8 mouse cellular contexts compared by ENCODE assay signal in the genomic region with DNA sequence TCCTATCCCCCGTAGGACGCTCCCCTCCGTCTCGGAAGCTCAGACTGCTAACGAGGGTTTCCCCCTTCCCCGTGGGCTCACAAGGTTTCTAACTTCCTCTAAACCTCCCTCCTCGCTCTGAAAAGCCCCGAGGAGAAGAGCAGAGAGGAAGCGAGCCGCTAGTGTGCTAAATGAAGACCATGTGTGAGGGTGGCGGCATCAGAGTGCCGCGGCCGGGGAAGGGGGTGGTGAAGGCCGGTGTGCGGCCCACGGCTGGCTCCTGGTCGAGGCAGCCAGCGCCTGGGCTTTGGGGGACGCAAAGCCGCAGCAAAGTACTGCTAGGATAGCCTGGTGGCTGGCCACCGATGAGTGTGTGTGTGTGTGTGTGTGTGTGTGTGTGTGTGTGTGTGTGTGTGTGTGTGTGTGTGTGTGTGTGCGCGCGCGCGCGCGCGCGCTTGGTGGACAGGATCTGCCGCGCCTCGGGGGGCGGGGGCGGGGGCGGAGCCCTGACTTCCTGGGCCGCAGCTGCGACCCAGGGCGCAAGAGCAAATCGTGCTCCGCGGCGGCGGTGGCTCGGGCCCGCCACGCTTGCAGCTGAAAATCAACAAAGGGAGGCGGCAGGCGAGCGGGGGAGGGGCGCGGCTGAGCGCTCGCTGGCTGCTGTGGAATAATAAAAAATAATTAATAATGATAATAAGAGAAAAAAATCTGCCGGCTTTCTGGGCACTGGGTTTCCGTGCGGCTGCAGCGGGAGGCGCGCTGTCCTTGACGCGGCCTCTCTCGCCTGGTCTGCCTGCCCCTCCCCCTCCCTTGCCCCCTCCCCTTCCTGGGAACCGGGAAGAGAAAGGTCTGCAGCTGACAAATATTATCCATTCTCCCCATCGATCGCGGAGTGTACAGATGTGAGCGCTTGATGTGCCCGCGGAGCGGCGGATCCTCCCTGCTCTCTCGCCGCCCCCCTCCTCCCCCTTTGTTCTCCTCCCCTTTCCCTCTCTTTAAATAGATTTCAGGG. TPM values are rescaled to one million over a fixed set of nuclear protein-coding genes. Genes with fewer than 3 reads are reported as not detected.
A peak's percentile ranks its signal among the peaks of the same experiment; 100 is the strongest.
DNase-seq lines count a peak whose midpoint lies in the region; ATAC-seq and TF ChIP-seq lines count a peak whose summit lies in the region.

No protein-coding gene starts in this region.

- H3K4me2 ChIP-seq in kidney, postnatal 0 days (ENCODE audit: low read length): peak overlapping the region; percentile 75

- peak overlapping the region; percentile 66; the same call in 1 of the 2 replicates for H3K27ac ChIP-seq in kidney, postnatal 0 days
- peak overlapping the region; percentile 70 for H3K27ac ChIP-seq in macrophage

- H3K27me3 ChIP-seq in erythroblast, embryonic 14.5 days (ENCODE audit: control insufficient read depth): peaks cover 100% of the 10 kb centered on the region
- no peaks in the 10 kb centered on the region for H3K27me3 ChIP-seq in kidney, postnatal 0 days (ENCODE audit: insufficient read depth, low read length)

- peak overlapping the region; percentile 47; the same call in 1 of the 2 replicates for H3K9ac ChIP-seq in kidney, postnatal 0 days (ENCODE audit: low read depth, low read length)

- TF ChIP-seq CTCF in kidney, postnatal 0 days (IDR thresholded peaks at IDR 0.05; ENCODE audit: low read depth): no peak

- H3K9me3 ChIP-seq in erythroblast, embryonic 14.5 days (ENCODE audit: control insufficient read depth, low read length): peaks cover 8% of the 10 kb centered on the region; the same call in 1 of the 2 replicates
- no peaks in the 10 kb centered on the region for H3K9me3 ChIP-seq in kidney, postnatal 0 days (replicated peaks; ENCODE audit: low read length)

- H3K36me3 ChIP-seq in erythroblast, embryonic 14.5 days (ENCODE audit: control insufficient read depth): no peaks in the 10 kb centered on the region
- H3K36me3 ChIP-seq in kidney, postnatal 0 days (ENCODE audit: insufficient read depth, low read length): no peaks in the 10 kb centered on the region
- H3K36me3 ChIP-seq in macrophage (ENCODE audit: inconsistent target): no peaks in the 10 kb centered on the region

- no peak for ATAC-seq in erythroblast, adult 5-6 weeks (replicated peaks; ENCODE audit: low FRiP score, poor library complexity, severe bottlenecking)
- no peak for ATAC-seq in kidney, postnatal 0 days (replicated peaks; ENCODE audit: low FRiP score, low read depth)

- WGBS in kidney, postnatal 0 days: 3% methylated on average over 56 of the region's 75 CpGs
- WGBS in macrophage (ENCODE audit: missing documents): 7% methylated on average over 18 of the region's 75 CpGs

- H3K4me1 ChIP-seq in erythroblast, embryonic 14.5 days (ENCODE audit: control insufficient read depth): peaks cover 8% of the 10 kb centered on the region
- peaks cover 5% of the 10 kb centered on the region; the same call in 1 of the 2 replicates for H3K4me1 ChIP-seq in kidney, postnatal 0 days (replicated peaks; ENCODE audit: insufficient read depth, low read length)

- no peaks in the 10 kb centered on the region for H3K79me2 ChIP-seq in macrophage (ENCODE audit: inconsistent target)

- peak; percentile 51 for DNase-seq in ES-CJ7 (ENCODE audit: low read depth, low spot score)
- DNase-seq in cerebellum, adult 9-11 months: peak; percentile 45
- DNase-seq in heart, adult 9 months (ENCODE audit: low spot score in 2 of 2): peak; percentile 63 to 69
- peak; percentile 72 for DNase-seq in kidney, postnatal 0 days (ENCODE audit: low spot score)
- DNase-seq in spleen, postnatal 10 days (ENCODE audit: low spot score in 2 of 2): peak; percentile 24 to 77

- peak overlapping the region; percentile 22 for H3K4me3 ChIP-seq in erythroblast, embryonic 14.5 days (replicated peaks)
- peak overlapping the region; percentile 29 for H3K4me3 ChIP-seq in kidney, postnatal 0 days (replicated peaks; ENCODE audit: low read depth, low read length)
- H3K4me3 ChIP-seq in macrophage (ENCODE audit: inconsistent target): peak overlapping the region; percentile 33; the same call in 1 of the 2 replicates

RNA-seq across cellular contexts. Expression of gene Bcor, which starts 24.7 kb away (rescaled TPM):
- polyA plus RNA-seq in erythroblast, embryonic 14.5 days (2012): 0.63 and 0.66 TPM in 2 replicates
- 11.0 and 11.9 TPM in 2 replicates for total RNA-seq in erythroblast, adult 5-6 weeks (2015; ENCODE audit: low replicate concordance)
- total RNA-seq in erythroblast, adult 5-6 weeks (2017; ENCODE audit: low replicate concordance): 8.7 and 9.8 TPM in 2 replicates
- 12.2 and 12.8 TPM in 2 replicates for polyA plus RNA-seq in kidney, postnatal 0 days (2015; fragmentation: Nextera tagmentation; extraction: Ambion mirVana)
- 100 to 1,000 TPM in 2 of 26 experiments, 10 to 100 TPM in 24; 15.3 to 177 (median 30.9) TPM for total RNA-seq in macrophage (2018; cell fraction: chromatin; rRNA removed)
- 10 to 100 TPM; 13.1 to 93.5 (median 21.7) TPM for total RNA-seq in macrophage (2018; cell fraction: cytosol; rRNA removed)
- total RNA-seq in macrophage (2018; cell fraction: nucleus; rRNA removed): 100 to 1,000 TPM in 1 of 26 experiments, 10 to 100 TPM in 25; 14.2 to 120 (median 21.9) TPM
- 12.8 to 15.2 TPM (median 13.3 TPM) in 3 replicates for polyA plus RNA-seq in macrophage (2018)
